Mouse (Mus musculus) left cerebral cortex, postnatal 36 days (tissue): Measurements from ENCODE around the gene 2510002D24Rik. TPM values are rescaled to one million over a fixed set of nuclear protein-coding genes. Genes with fewer than 3 reads are reported as not detected.

Experiments
- DNase-seq, 2 experiments: peaks; one replicate each; pipeline ENCODE4 v3.0.0; 2021 to 2022; ENCODE audit warnings: low spot score in 2 of 2, mixed read lengths in 1 of 2
- intact Hi-C: fragments of 180-260 bp; cut with DNase I; formaldehyde crosslinking; loops from one replicate; pipeline ENCODE4 v1.15.1; 2025
- total RNA-seq, 2 experiments: library from RNA; stranded (reverse); gene quantifications; 2 replicates each; pipeline ENCODE4 v1.2.3; 2021

2510002D24Rik gene
- total RNA-seq: 10 to 100 TPM; 28.2 to 30.6 TPM

DNA sequence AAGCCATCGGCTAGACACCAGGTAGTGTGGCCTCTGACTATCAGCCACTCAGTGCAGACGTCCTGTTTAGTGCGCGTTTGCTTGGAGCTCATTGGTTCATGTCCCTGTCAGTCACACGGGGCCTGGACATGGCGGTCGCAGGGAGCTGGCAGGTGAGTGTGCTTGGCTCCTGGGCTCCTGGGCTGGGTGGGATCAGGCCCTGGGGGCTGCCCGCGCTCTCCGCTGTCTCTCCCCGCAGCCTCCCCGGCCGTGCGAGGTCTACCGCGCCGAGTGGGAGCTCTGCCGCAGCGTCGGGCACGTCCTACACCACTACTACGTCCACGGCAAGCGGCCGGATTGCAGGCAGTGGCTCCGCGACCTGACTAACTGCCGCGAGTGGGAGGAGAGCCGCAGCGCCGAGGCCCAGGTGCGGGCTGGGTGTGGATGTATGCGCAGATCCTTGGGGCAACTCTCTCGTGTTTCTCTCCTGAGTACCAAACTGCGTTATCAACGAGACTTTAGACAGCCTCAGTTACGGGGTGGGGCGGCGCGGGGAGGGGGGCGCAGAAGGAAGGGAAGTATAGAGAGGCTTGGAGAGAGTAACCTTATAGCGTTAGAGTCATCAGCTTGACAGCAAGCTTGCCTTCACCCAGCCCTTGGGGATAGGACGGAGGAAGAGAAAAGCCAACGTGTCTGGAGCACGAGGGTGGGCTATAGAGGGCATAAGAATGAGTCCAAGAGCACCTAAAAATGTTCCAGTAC lies at the start of gene 2510002D24Rik, which contains the start of gene Gm28539:
2510002D24Rik (plus strand) TSS at position 111 of the 741 bp plus-strand sequence.
Gm28539 (plus strand) TSS at position 117 of the 741 bp plus-strand sequence.
- DNase-seq: peak; percentile 92 to 95
- intact Hi-C loops: no loop called here

DNA sequence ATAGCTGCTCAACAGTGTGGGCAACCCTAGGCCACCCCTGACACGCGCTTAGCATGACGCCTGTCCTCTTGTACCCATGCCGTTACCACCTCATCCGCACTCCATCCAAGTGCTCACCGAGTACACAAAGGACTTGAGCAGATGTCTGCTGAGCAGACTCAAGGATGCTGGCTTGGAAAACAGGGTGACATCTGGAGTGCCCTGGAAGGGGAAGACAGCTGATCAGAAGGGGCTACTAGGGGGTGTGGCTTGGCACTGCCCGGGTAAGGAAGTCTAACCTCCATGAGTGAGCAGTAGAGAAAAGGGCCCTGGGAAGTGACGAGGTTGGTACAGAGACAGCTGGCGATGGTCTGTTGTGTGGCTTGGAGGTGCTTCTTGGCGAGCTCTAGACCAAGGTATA lies 49.7 kb upstream of the 2510002D24Rik start:
- no peak for DNase-seq
- intact Hi-C loops: no loop called here

GRCm38 (mm10) chr16:18788627-18789406 lies 47.6 kb upstream of the 2510002D24Rik start:
- DNase-seq: no peak
- intact Hi-C loops: no loop called here

DNA sequence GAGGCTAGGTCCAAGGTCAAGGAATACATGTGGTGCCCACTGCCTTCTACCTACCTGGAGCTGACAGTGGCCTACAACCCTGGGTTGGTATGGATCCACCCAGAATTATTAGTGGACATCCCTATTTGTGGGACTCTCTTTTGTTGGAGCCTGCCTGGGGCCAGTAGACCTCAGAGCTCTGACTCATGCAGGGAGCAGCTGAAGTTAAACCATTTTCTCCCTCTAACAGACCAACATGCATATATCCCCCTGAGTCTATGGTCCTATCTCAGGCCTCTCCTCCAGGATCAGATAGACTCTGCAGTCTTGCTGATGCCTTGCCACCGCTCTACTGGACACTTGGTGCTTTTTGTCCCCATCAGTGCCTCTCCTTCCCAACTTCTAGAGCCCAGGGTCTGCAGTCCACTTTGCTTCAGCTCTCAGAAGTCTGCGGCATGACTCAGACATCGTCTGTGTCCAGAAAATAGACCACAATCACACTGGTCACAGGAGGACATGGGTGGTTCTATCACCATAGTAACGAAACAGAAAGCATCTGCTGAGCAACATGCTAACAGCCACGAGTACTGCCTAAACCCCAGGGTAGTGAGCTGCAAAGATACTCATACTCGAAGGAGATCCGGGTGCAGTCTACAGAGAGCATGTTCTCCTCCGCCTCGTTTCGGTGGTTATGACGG lies 41.0 kb upstream of the 2510002D24Rik start:
- DNase-seq: peak; percentile 24 to 31
- intact Hi-C loops: loop anchor here (5.0 kb wide), 1 partner anchor 168 kb away; the partner anchor contains the start of genes Gm49601 and Sept5

GRCm38 (mm10) chr16:18796645-18797044 lies 39.7 kb upstream of the 2510002D24Rik start:
- intact Hi-C loops: loop anchor here (5.0 kb wide), 1 partner anchor 169 kb away; the partner anchor contains the start of genes Gm49601 and Sept5
- DNase-seq: no peak

DNA sequence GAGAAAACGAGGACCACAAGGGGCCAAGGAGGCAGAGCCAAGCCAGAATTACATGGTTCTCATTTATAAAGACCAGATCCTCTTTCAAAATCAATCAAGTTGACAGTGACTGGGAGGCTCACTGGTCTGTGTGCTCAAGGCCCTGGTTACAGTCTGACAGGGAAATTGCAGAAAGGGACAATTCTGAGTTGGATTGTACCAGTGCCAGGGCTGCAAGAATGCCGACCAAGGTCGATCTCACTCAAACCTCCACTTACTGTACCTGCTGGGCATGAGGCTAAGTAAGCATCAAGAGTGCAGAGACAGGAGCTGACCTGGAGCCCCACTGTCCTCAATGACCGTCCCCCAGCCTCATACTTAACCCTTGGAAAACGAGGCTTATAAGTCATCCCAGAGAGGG lies 38.2 kb upstream of the 2510002D24Rik start:
- DNase-seq: no peak
- intact Hi-C loops: loop anchor here (5.0 kb wide), 1 partner anchor 171 kb away; the partner anchor contains the start of genes Gm49601 and Sept5

- DNase-seq: peak; percentile 60 to 64
- intact Hi-C loops: loop anchor here (1.0 to 5.0 kb wide), 2 partner anchors 103 to 172 kb away; partner anchors contain the start of genes Gm49601 and Sept5
These were observed 37.5 kb upstream of the 2510002D24Rik start for GRCm38 (mm10) chr16:18798841-18799240.

DNA sequence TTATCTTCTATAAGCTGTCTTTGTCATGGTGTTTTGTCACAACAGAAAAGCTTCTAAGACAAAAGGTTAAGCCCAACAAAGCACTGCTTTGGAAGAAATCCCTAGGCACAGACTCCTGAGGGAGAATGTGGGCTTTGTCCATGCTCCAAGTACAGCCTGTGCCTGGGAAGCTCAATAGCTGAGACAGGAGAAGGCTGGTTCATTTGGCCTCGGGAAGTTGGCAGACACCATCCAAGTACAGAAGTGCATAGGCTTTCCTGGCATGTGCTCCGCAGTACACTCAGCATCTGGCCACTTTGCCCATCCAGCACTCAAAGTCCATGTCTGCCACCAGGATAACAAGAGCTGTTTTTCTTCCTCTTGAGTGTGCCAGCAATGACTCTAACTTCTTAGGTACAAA lies 30.6 kb upstream of the 2510002D24Rik start:
- intact Hi-C loops: no loop called here
- DNase-seq: no peak

DNA sequence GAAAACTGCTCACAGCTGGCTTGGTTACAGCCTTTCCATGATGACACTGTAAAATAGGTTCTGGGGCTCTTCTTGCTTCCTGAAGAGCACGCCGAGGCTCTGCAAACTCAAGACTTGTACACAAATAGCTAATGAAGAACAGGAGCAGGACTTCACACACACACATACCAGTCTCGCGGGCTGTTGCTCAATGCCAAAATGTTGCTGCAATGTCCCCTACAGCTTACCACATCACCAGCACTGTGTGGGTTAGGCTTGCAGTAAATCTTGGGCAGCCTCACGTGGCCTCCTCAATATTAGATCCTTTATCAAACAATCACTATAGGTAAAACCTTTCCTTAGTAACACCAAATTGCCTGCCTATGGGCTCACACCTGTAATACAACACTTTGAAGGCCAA lies 27.4 kb upstream of the 2510002D24Rik start:
- no peak for DNase-seq
- intact Hi-C loops: no loop called here

GRCm38 (mm10) chr16:18811032-18811431 lies 25.3 kb upstream of the 2510002D24Rik start:
- DNase-seq: no peak
- intact Hi-C loops: no loop called here

DNA sequence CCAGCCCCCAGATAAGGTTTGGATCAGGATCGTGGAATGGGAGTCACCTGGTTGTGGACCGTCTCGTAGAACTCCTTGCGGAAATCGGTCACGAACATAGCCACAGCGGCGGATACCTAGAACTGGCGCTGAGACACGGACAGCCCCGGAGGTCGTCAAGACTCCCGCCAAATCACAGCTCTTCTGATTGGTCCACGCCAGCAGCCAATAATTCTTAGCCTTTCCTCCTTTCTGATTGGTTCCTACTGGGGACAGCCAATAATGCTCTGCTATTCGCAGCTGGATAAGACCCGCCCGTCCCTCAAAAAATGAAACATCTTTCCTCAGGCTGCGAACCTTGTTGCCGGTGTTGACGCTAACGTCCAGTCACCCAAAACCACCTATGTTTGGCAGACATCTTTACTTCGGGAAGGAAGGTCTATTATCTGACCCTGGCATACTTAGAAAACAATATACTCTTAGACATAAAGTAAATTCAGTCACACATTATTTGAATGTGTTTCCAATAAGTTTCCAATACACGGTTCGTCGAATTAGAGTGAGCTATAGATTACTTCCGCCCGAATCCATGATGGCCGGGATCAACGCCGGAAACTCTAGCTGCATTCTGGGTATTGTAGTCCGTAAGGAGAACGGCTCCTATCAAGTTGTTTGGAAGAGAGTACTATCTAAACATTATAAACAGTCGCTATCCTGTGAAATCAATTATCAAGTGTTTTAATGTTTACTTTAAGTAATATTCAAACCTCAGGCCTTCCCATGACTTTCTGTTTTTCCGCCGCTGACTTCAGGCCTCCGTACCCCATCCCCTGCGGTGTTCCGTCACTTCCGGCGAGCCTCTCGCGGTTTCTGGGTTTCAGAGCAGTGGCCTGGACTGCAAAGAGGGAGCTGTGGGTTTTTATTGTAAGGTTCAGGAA lies 24.7 kb upstream of the 2510002D24Rik start, which contains the start of the genes Ufd1 and Cdc45:
Ufd1 (plus strand) TSS at position 312 of the 917 bp plus-strand sequence.
Cdc45 (minus strand) TSS at position 520 of the 917 bp plus-strand sequence.
- DNase-seq: peak; percentile 83 to 85
- intact Hi-C loops: loop anchor here (2.0 kb wide), 1 partner anchor 65 kb away; the partner anchor contains the start of genes Hira and Mrpl40

GRCm38 (mm10) chr16:18812385-18812910 lies 23.9 kb upstream of the 2510002D24Rik start:
- DNase-seq: no peak
- intact Hi-C loops: loop anchor here (2.0 kb wide), 1 partner anchor 64 kb away; the partner anchor contains the start of genes Hira and Mrpl40

GRCm38 (mm10) chr16:18822356-18822755 lies 14.0 kb upstream of the 2510002D24Rik start:
- DNase-seq: no peak
- intact Hi-C loops: no loop called here

DNA sequence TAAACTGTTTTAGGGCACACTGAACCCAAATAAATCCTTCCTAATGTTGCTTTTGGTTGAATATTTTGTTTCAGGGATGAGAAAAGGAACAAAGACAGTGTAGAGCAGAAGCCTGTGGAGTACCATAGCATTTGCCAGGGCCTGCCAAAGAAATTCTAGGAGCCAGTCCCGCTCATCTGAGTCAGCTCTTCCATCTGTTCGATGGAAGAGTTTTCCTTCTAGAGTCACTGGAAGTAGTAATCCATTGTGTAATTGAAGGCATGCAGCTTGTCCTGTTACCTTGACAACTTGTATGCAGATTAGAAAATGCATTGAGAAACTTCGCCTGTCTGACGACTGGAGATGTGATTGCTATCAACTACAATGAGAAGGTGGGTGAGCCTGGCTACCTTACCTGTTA lies 13.5 kb upstream of the 2510002D24Rik start:
- intact Hi-C loops: no loop called here
- peak; percentile 11 to 21 for DNase-seq

- intact Hi-C loops: no loop called here
- no peak for DNase-seq
These were observed 7.7 kb upstream of the 2510002D24Rik start for GRCm38 (mm10) chr16:18828630-18829029.

GRCm38 (mm10) chr16:18829102-18829501 lies 7.3 kb upstream of the 2510002D24Rik start:
- intact Hi-C loops: no loop called here
- no peak for DNase-seq

GRCm38 (mm10) chr16:18833486-18833885 lies 2.9 kb upstream of the 2510002D24Rik start:
- DNase-seq: no peak
- intact Hi-C loops: no loop called here

- intact Hi-C loops: no loop called here
- DNase-seq: no peak
These were observed 308 bp upstream of the 2510002D24Rik start for GRCm38 (mm10) chr16:18836073-18836467.
